Mouse (Mus musculus): Measurements from ENCODE around the gene Cmbl.

The Cmbl gene

GRCm38 (mm10) chr15:31565184-31565583 lies at the start of gene Cmbl:
Gene Cmbl (plus strand): TSS chr15:31565389.
- no peak for DNase-seq (ENCODE audit: low spot score)

GRCm38 (mm10) chr15:31517186-31517585 lies 48.0 kb upstream of the Cmbl start:
- no peak for DNase-seq (ENCODE audit: low spot score)

GRCm38 (mm10) chr15:31518371-31518770 lies 46.8 kb upstream of the Cmbl start:
- no peak for DNase-seq (ENCODE audit: low spot score)

- no peak for DNase-seq (ENCODE audit: low spot score)
These were observed 46.2 kb upstream of the Cmbl start for GRCm38 (mm10) chr15:31519000-31519399.

GRCm38 (mm10) chr15:31526463-31526862 lies 38.7 kb upstream of the Cmbl start:
- DNase-seq (ENCODE audit: low spot score), result no peak

- no peak for DNase-seq (ENCODE audit: low spot score)
These were observed 36.7 kb upstream of the Cmbl start for GRCm38 (mm10) chr15:31528477-31528876.

GRCm38 (mm10) chr15:31529103-31529502 lies 36.1 kb upstream of the Cmbl start:
- no peak for DNase-seq (ENCODE audit: low spot score)

GRCm38 (mm10) chr15:31529811-31530658 lies 35.2 kb upstream of the Cmbl start:
- DNase-seq (ENCODE audit: low spot score), result no peak

GRCm38 (mm10) chr15:31530659-31531445 lies 34.3 kb upstream of the Cmbl start, which contains the start of gene March6:
Gene March6 (minus strand): TSS chr15:31531053.
- peak; percentile 76 for DNase-seq (ENCODE audit: low spot score)

GRCm38 (mm10) chr15:31531446-31532330 lies 33.5 kb upstream of the Cmbl start:
- no peak for DNase-seq (ENCODE audit: low spot score)

- DNase-seq (ENCODE audit: low spot score), result no peak
These were observed 32.7 kb upstream of the Cmbl start for GRCm38 (mm10) chr15:31532331-31533021.

GRCm38 (mm10) chr15:31533529-31533928 lies 31.7 kb upstream of the Cmbl start:
- DNase-seq (ENCODE audit: low spot score), result no peak

- DNase-seq (ENCODE audit: low spot score), result no peak
These were observed 30.5 kb upstream of the Cmbl start for GRCm38 (mm10) chr15:31534421-31535258.

- no peak for DNase-seq (ENCODE audit: low spot score)
These were observed 29.8 kb upstream of the Cmbl start for GRCm38 (mm10) chr15:31535259-31535855.

- no peak for DNase-seq (ENCODE audit: low spot score)
These were observed 29.0 kb upstream of the Cmbl start for GRCm38 (mm10) chr15:31536051-31536737.

GRCm38 (mm10) chr15:31537706-31538105 lies 27.5 kb upstream of the Cmbl start:
- no peak for DNase-seq (ENCODE audit: low spot score)

GRCm38 (mm10) chr15:31538346-31538745 lies 26.8 kb upstream of the Cmbl start:
- no peak for DNase-seq (ENCODE audit: low spot score)

- peak; percentile 64 for DNase-seq (ENCODE audit: low spot score)
These were observed 25.3 kb upstream of the Cmbl start for GRCm38 (mm10) chr15:31539643-31540512.

GRCm38 (mm10) chr15:31540513-31540802 lies 24.7 kb upstream of the Cmbl start:
- no peak for DNase-seq (ENCODE audit: low spot score)
